Mouse (Mus musculus): ENCODE results near the gene Ghr. TPM values are rescaled to one million over a fixed set of nuclear protein-coding genes. Genes with fewer than 3 reads are reported as not detected.

Gene Ghr
- polyA plus RNA-seq, 1 experiment from 2014 or later, result 133 TPM

DNA sequence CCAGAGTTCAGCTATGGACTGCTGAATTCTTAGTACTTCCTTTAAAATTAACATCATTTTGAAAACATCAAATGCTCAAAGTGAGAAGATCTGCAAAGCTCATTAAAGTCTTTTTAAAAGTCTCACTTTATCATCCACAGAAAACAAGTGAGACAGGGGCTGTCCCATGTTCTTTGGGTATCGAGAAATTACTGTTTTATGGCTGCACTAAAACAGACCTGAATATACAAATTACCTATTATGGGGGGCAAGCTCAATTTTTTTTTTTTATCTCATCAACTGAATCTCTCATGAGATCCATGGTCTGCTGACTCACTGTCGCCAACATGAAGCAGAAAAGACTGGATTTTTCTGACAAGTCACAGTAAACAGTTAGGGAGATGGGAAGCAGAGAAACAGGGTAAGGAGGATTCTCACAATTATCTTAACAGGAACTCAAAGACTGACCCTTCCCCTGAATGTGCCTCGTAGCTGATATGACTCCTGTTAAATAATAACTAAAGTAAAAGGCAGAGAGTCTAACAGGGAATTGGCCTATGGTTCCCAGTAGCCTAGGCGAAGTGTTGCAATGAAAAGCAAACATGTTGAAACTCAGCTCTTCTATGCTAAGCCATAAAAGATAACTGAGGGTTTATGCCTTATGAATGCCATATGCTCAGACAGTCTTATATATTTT lies 18.3 kb upstream of the Ghr start:
- H3K9ac ChIP-seq, result no peak overlapping the region
- no peaks in the 10 kb centered on the region for H3K4me1 ChIP-seq (ENCODE audit: insufficient read depth)
- DNase-seq, result peak; percentile 44
- 35% methylated on average over 4 of the region's 4 CpGs for WGBS
- H3K27ac ChIP-seq (ENCODE audit: low read depth), result no peak overlapping the region
- no peak overlapping the region for H3K4me3 ChIP-seq (ENCODE audit: low read depth, low read length)
- no peaks in the 10 kb centered on the region for H3K9me3 ChIP-seq (ENCODE audit: low read depth, low read length)
- no peaks in the 10 kb centered on the region for H3K36me3 ChIP-seq (ENCODE audit: insufficient read depth)
- ATAC-seq (ENCODE audit: insufficient read depth), result no peak
- H3K27me3 ChIP-seq (ENCODE audit: insufficient read depth, low read length), result no peaks in the 10 kb centered on the region
- H3K4me2 ChIP-seq, result no peak overlapping the region
- TF ChIP-seq CTCF (IDR thresholded peaks at IDR 0.05; ENCODE audit: low read depth), result no peak

GRCm38 (mm10) chr15:3587879-3588278 lies 4.6 kb upstream of the Ghr start:
- ATAC-seq (ENCODE audit: insufficient read depth) (no peak), DNase-seq (no peak)
- Histone ChIP-seq H3K27ac (ENCODE audit: low read depth) (no peak overlapping the region), H3K9ac (no peak overlapping the region), H3K4me3 (ENCODE audit: low read depth, low read length) (no peak overlapping the region), H3K4me1 (ENCODE audit: insufficient read depth) (peaks cover 12% of the 10 kb centered on the region; the same call in 1 of the 2 replicates), H3K36me3 (ENCODE audit: insufficient read depth) (no peaks in the 10 kb centered on the region), H3K4me2 (no peak overlapping the region), H3K27me3 (ENCODE audit: insufficient read depth, low read length) (no peaks in the 10 kb centered on the region), H3K9me3 (ENCODE audit: low read depth, low read length) (no peaks in the 10 kb centered on the region)
- no peak for TF ChIP-seq CTCF (IDR thresholded peaks at IDR 0.05; ENCODE audit: low read depth)
- 79% methylated on average over 2 of the region's 2 CpGs for WGBS

DNA sequence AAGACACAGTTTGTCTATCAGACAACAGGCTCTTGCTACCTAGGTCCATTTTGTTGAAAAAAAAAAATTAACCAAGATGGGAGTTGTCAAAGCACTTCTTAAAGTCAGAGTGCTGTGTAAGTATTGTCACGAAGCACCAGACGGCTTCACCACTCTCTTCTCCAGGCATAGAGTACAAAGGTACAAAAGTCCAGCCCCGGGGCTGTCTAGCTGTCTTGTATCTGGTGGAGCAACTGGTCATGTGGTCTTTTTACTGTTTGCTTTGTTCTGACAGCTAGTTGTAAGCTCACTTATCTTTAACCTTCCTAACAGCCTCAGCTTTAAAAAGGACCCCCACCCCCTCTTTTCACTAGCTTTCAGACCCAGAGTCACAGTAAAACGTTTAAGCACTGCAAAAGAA lies 1.1 kb upstream of the Ghr start:
- no peak overlapping the region for H3K4me3 ChIP-seq (ENCODE audit: low read depth, low read length)
- H3K4me1 ChIP-seq (ENCODE audit: insufficient read depth), result peaks cover 18% of the 10 kb centered on the region
- TF ChIP-seq CTCF (IDR thresholded peaks at IDR 0.05; ENCODE audit: low read depth), result no peak
- no peaks in the 10 kb centered on the region for H3K27me3 ChIP-seq (ENCODE audit: insufficient read depth, low read length)
- H3K9me3 ChIP-seq (ENCODE audit: low read depth, low read length), result no peaks in the 10 kb centered on the region
- no peak overlapping the region for H3K27ac ChIP-seq (ENCODE audit: low read depth)
- 34% methylated on average over 4 of the region's 4 CpGs for WGBS
- no peak overlapping the region for H3K9ac ChIP-seq
- no peaks in the 10 kb centered on the region for H3K36me3 ChIP-seq (ENCODE audit: insufficient read depth)
- ATAC-seq (ENCODE audit: insufficient read depth) (no peak), DNase-seq (no peak)
- no peak overlapping the region for H3K4me2 ChIP-seq

GRCm38 (mm10) chr15:3581861-3582806 lies 1.2 kb downstream of the Ghr start:
- peak overlapping the region; percentile 67 for H3K9ac ChIP-seq
- DNase-seq (peak; percentile 64), ATAC-seq (ENCODE audit: insufficient read depth) (peak; percentile 19)
- H3K4me2 ChIP-seq, result peak overlapping the region; percentile 69
- H3K36me3 ChIP-seq (ENCODE audit: insufficient read depth), result no peaks in the 10 kb centered on the region
- H3K9me3 ChIP-seq (ENCODE audit: low read depth, low read length), result no peaks in the 10 kb centered on the region
- WGBS, result 2% methylated on average over 34 of the region's 34 CpGs
- TF ChIP-seq CTCF (IDR thresholded peaks at IDR 0.05; ENCODE audit: low read depth), result no peak
- peak overlapping the region; percentile 93 for H3K27ac ChIP-seq (ENCODE audit: low read depth)
- H3K4me3 ChIP-seq (ENCODE audit: low read depth, low read length), result peak overlapping the region; percentile 62
- H3K27me3 ChIP-seq (ENCODE audit: insufficient read depth, low read length), result no peaks in the 10 kb centered on the region
- peaks cover 27% of the 10 kb centered on the region for H3K4me1 ChIP-seq (ENCODE audit: insufficient read depth)

DNA sequence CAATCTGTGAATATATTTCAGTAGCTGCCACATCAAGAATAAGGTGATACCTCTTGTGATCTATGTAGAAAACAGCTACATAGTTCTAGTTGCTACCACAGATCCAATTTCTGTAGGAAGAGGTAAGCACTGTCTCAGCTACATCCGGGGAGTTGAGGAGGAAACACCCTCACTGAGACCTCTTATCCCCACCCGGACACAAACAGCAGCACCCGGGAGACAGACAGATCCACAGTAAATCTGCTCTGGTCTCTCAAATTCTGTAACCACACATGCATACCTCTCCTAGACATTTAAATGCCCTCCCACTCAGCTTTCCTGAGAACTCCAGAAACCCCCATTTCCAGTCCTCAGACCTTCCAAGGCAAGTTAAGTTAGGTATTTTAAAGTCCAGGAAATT lies 2.0 kb downstream of the Ghr start:
- H3K4me3 ChIP-seq (ENCODE audit: low read depth, low read length), result peak overlapping the region; percentile 62
- no peaks in the 10 kb centered on the region for H3K27me3 ChIP-seq (ENCODE audit: insufficient read depth, low read length)
- TF ChIP-seq CTCF (IDR thresholded peaks at IDR 0.05; ENCODE audit: low read depth), result no peak
- no peaks in the 10 kb centered on the region for H3K9me3 ChIP-seq (ENCODE audit: low read depth, low read length)
- H3K4me1 ChIP-seq (ENCODE audit: insufficient read depth), result peaks cover 27% of the 10 kb centered on the region
- DNase-seq (peak; percentile 27), ATAC-seq (ENCODE audit: insufficient read depth) (no peak)
- H3K36me3 ChIP-seq (ENCODE audit: insufficient read depth), result no peaks in the 10 kb centered on the region
- WGBS, result 2% methylated on average over 3 of the region's 3 CpGs
- H3K4me2 ChIP-seq, result peak overlapping the region; percentile 69
- peak overlapping the region; percentile 67 for H3K9ac ChIP-seq
- H3K27ac ChIP-seq (ENCODE audit: low read depth), result peak overlapping the region; percentile 93

GRCm38 (mm10) chr15:3580216-3580615 lies 3.1 kb downstream of the Ghr start:
- peak; percentile 97 for DNase-seq
- ATAC-seq (ENCODE audit: insufficient read depth), result peak; percentile 90
- Histone ChIP-seq H3K4me1 (ENCODE audit: insufficient read depth) (peaks cover 27% of the 10 kb centered on the region), H3K4me2 (peak overlapping the region; percentile 53), H3K27ac (ENCODE audit: low read depth) (peak overlapping the region; percentile 73; the same call in 1 of the 2 replicates), H3K27me3 (ENCODE audit: insufficient read depth, low read length) (no peaks in the 10 kb centered on the region), H3K4me3 (ENCODE audit: low read depth, low read length) (peak overlapping the region; percentile 28), H3K9me3 (ENCODE audit: low read depth, low read length) (no peaks in the 10 kb centered on the region), H3K9ac (no peak overlapping the region), H3K36me3 (ENCODE audit: insufficient read depth) (no peaks in the 10 kb centered on the region)
- no peak for TF ChIP-seq CTCF (IDR thresholded peaks at IDR 0.05; ENCODE audit: low read depth)
- WGBS, result 20% methylated on average over 2 of the region's 2 CpGs

Measured in lung, embryonic 14.5 days (tissue).